8 mouse cellular contexts compared by ENCODE assay signal in genomic region chr1:172206141-172206917, GRCm38 (mm10). TPM values are rescaled to one million over a fixed set of nuclear protein-coding genes. Genes with fewer than 3 reads are reported as not detected.
DNase-seq lines count a peak whose midpoint lies in the region; ATAC-seq and TF ChIP-seq lines count a peak whose summit lies in the region.

Gene Pea15a, minus strand, starts transcription at chr1:172206804.

- H3K4me3 ChIP-seq in hindbrain, embryonic 16.5 days (ENCODE audit: low read length): peak within 1 kb of the TSS; percentile 88
- peak within 1 kb of the TSS; percentile 87 for H3K4me3 ChIP-seq in left cerebral cortex, adult 2 months
- peak within 1 kb of the TSS; percentile 89 for H3K4me3 ChIP-seq in macrophage (ENCODE audit: inconsistent target)

- peaks cover 53% of the 10 kb centered on the region for H3K4me1 ChIP-seq in hindbrain, embryonic 16.5 days (ENCODE audit: control insufficient read depth, insufficient read depth, low read depth, low read length)

- DNase-seq in NIH3T3 (ENCODE audit: low read depth): peak; percentile 87
- DNase-seq in cerebellum, postnatal 14 days: peak; percentile 91 to 92
- peak; percentile 68 to 71 for DNase-seq in gastrocnemius, adult 8-10 months (ENCODE audit: low spot score in 2 of 2)
- DNase-seq in left cerebral cortex, adult 2 months (ENCODE audit: extremely low spot score in 1 of 2, low spot score in 2 of 2): peak; percentile 85 to 87
- DNase-seq in right cerebral cortex, adult 2 months (ENCODE audit: low spot score in 2 of 2): peak; percentile 77 to 79
- DNase-seq in urinary bladder, postnatal 10 days (ENCODE audit: low spot score): peak; percentile 36

- WGBS in hindbrain, embryonic 16.5 days: under 1% methylated on average over 35 of the region's 40 CpGs
- under 1% methylated on average over 34 of the region's 40 CpGs for WGBS in macrophage (ENCODE audit: missing documents)

- TF ChIP-seq CTCF in left cerebral cortex, adult 2 months (IDR thresholded peaks at IDR 0.05): no peak

- no peaks in the 10 kb centered on the region for H3K9me3 ChIP-seq in hindbrain, embryonic 16.5 days (ENCODE audit: control insufficient read depth, low read length)

- peak within 1 kb of the TSS; percentile 92 for H3K9ac ChIP-seq in hindbrain, embryonic 16.5 days (ENCODE audit: low read depth, low read length)

- intact Hi-C loops in left cerebral cortex, adult 2 months (cut with DNase I): loop anchor here (1.0 kb wide), 1 partner anchor 104 kb away; no protein-coding TSS in a partner anchor

- ATAC-seq in hindbrain, embryonic 16.5 days: peak; percentile 76

- H3K27me3 ChIP-seq in hindbrain, embryonic 16.5 days (replicated peaks; ENCODE audit: control insufficient read depth, insufficient read depth, low read length): no peaks in the 10 kb centered on the region

- no peaks in the 10 kb centered on the region for H3K36me3 ChIP-seq in hindbrain, embryonic 16.5 days (ENCODE audit: control insufficient read depth, insufficient read depth, low read length)
- peaks cover 17% of the 10 kb centered on the region for H3K36me3 ChIP-seq in macrophage (ENCODE audit: inconsistent target)

- H3K79me2 ChIP-seq in macrophage (ENCODE audit: inconsistent target): peaks cover 51% of the 10 kb centered on the region

- H3K27ac ChIP-seq in hindbrain, embryonic 16.5 days (ENCODE audit: low read depth, low read length): peak within 1 kb of the TSS; percentile 94
- peak within 1 kb of the TSS; percentile 99 for H3K27ac ChIP-seq in left cerebral cortex, adult 2 months
- peak within 1 kb of the TSS; percentile 92 for H3K27ac ChIP-seq in macrophage

- peak within 1 kb of the TSS; percentile 95 for H3K4me2 ChIP-seq in hindbrain, embryonic 16.5 days (ENCODE audit: low read length)

RNA-seq across cellular contexts. Expression of gene Pea15a, which starts in this region (rescaled TPM):
- 10 to 100 TPM; 15.6 to 23.8 (median 20.3) TPM for total RNA-seq in gastrocnemius, adult 8-10 months (2022)
- 538 and 563 TPM in 2 replicates for polyA plus RNA-seq in hindbrain, embryonic 16.5 days (2015; fragmentation: Nextera tagmentation; extraction: Ambion mirVana)
- 100 to 1,000 TPM; 387 to 422 TPM for total RNA-seq in left cerebral cortex, adult 2 months (2021)
- 100 to 1,000 TPM in 24 of 26 experiments, 10 to 100 TPM in 2; 60.2 to 246 (median 164) TPM for total RNA-seq in macrophage (2018; cell fraction: chromatin; rRNA removed)
- total RNA-seq in macrophage (2018; cell fraction: cytosol; rRNA removed): 100 to 1,000 TPM; 219 to 439 (median 299) TPM
- total RNA-seq in macrophage (2018; cell fraction: nucleus; rRNA removed): 100 to 1,000 TPM; 101 to 379 (median 221) TPM
- 269 to 545 TPM (median 282 TPM) in 3 replicates for polyA plus RNA-seq in macrophage (2018)

Comparison
In these comparisons a context has a peak if more than half of its experiments do, and no peak if none do; other contexts are left out.
1. Peak in every context shown above with its lines: DNase-seq, ATAC-seq, H3K4me3 ChIP-seq and H3K27ac ChIP-seq.
2. RNA of gene Pea15a (total RNA-seq): 387 to 422 TPM in left cerebral cortex, adult 2 months; 15.6 to 23.8 TPM in gastrocnemius, adult 8-10 months; every median in the first group is over 10 times any median in the second.
3. DNase-seq: peak in every context shown above with its lines; median percentile 92 in cerebellum, postnatal 14 days; 87 in NIH3T3; 86 in left cerebral cortex, adult 2 months; 78 in right cerebral cortex, adult 2 months; 70 in gastrocnemius, adult 8-10 months; 36 in urinary bladder, postnatal 10 days.